Mouse (Mus musculus) limb, embryonic 10.5 days (tissue): Measurements from ENCODE around the gene Capn5. TPM values are rescaled to one million over a fixed set of nuclear protein-coding genes. Genes with fewer than 3 reads are reported as not detected.
A peak's percentile ranks its signal among the peaks of the same experiment; 100 is the strongest.

ENCODE experiments used
- DNase-seq: peaks from one replicate; pipeline ENCODE4 v3.0.0-alpha.2; 2017; ENCODE audit warnings: low spot score
- H3K27ac ChIP-seq: fragments of 300-500 bp; sonication (generic); 2 replicates; pipeline ENCODE4 v1.5.1; 2016; ENCODE audit warnings: mild to moderate bottlenecking
- H3K27me3 ChIP-seq: fragments of 300-500 bp; sonication (generic); 2 replicates; pipeline ENCODE4 v1.6.1; 2016; ENCODE audit warnings: low read depth, mild to moderate bottlenecking; ENCODE audit not compliant: poor library complexity, severe bottlenecking
- H3K36me3 ChIP-seq: fragments of 300-500 bp; sonication (generic); 2 replicates; pipeline ENCODE4 v1.6.1; 2016; ENCODE audit warnings: mild to moderate bottlenecking, moderate library complexity
- H3K4me1 ChIP-seq: fragments of 300-500 bp; sonication (generic); 2 replicates; pipeline ENCODE4 v1.6.1; 2016
- H3K4me3 ChIP-seq: fragments of 300-500 bp; sonication (generic); 2 replicates; pipeline ENCODE4 v1.5.1; 2016; ENCODE audit warnings: mild to moderate bottlenecking, moderate library complexity
- H3K9me3 ChIP-seq: fragments of 300-500 bp; sonication (generic); replicated peaks from 2 replicates; pipeline ENCODE4 v1.6.1; 2016; ENCODE audit warnings: mild to moderate bottlenecking
- WGBS: fragments of 180-500 bp; shearing (Covaris S2); methylation state at CpG from one replicate; pipeline ENCODE4 v1.1.7; 2016; 5-methylcytosine and 5-hydroxymethylcytosine counted together
- polyA plus RNA-seq: library from polyadenylated mRNA; unstranded; fragments of >200 nt; fragmentation: Nextera tagmentation; extraction: Ambion mirVana; gene quantifications from 2 replicates; pipeline ENCODE4 v1.2.1, GENCODE M21; 2016

The Capn5 gene
- polyA plus RNA-seq, 1 experiment from 2014 or later: 4.5 TPM

- H3K9me3 ChIP-seq: no peaks in the 10 kb centered on the region
- no peak for DNase-seq
- 0 out of 2 replicates have a peak, but pooled peaks cover 4% of the 10 kb centered on the region for H3K27me3 ChIP-seq
- H3K4me3 ChIP-seq: no peak overlapping the region
- WGBS: 24% methylated on average over 2 of the region's 2 CpGs
- no peaks in the 10 kb centered on the region for H3K36me3 ChIP-seq
- 0 out of 2 replicates have a peak overlapping the region, but pooled peaks have one; percentile 25 for H3K27ac ChIP-seq
- peaks cover 28% of the 10 kb centered on the region for H3K4me1 ChIP-seq
Measured at GRCm38 (mm10) chr7:98140597-98140996, 37.5 kb downstream of the Capn5 start.

DNA sequence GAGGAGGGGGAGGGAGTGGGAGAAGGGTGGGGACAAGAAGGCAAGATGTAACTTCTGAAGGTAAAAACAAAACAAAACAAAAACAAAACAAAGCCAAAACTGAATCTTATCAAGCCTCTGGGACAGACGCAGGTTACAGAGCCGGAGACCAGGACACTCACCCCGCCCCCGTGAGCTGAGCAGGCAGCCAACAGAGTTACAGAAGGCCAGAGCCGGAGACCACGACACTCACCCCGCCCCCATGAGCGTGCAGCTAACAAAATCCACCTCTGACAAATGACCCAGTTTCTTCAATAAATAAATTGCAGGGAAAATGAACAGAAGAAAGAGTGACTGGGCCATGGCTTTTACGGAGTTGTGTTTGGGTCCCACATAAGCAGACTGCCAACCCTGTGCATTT lies 38.9 kb downstream of the Capn5 start:
- H3K4me1 ChIP-seq: peaks cover 28% of the 10 kb centered on the region
- no peak for DNase-seq
- no peaks in the 10 kb centered on the region for H3K9me3 ChIP-seq
- H3K27me3 ChIP-seq: 0 out of 2 replicates have a peak, but pooled peaks cover 4% of the 10 kb centered on the region
- H3K36me3 ChIP-seq: no peaks in the 10 kb centered on the region
- H3K4me3 ChIP-seq: no peak overlapping the region
- no peak overlapping the region for H3K27ac ChIP-seq
- WGBS: 17% methylated on average over 9 of the region's 9 CpGs

- no peaks in the 10 kb centered on the region for H3K27me3 ChIP-seq
- no peak overlapping the region for H3K27ac ChIP-seq
- H3K9me3 ChIP-seq: no peaks in the 10 kb centered on the region
- WGBS: 79% methylated on average over 2 of the region's 2 CpGs
- H3K4me3 ChIP-seq: no peak overlapping the region
- peaks cover 28% of the 10 kb centered on the region for H3K4me1 ChIP-seq
- H3K36me3 ChIP-seq: no peaks in the 10 kb centered on the region
- no peak for DNase-seq
Measured at GRCm38 (mm10) chr7:98137995-98138394, 40.1 kb downstream of the Capn5 start.

GRCm38 (mm10) chr7:98137583-98137982 lies 40.5 kb downstream of the Capn5 start:
- 48% methylated on average over 3 of the region's 3 CpGs for WGBS
- H3K4me1 ChIP-seq: peaks cover 28% of the 10 kb centered on the region
- no peaks in the 10 kb centered on the region for H3K9me3 ChIP-seq
- H3K4me3 ChIP-seq: no peak overlapping the region
- no peaks in the 10 kb centered on the region for H3K36me3 ChIP-seq
- DNase-seq: no peak
- H3K27ac ChIP-seq: no peak overlapping the region
- no peaks in the 10 kb centered on the region for H3K27me3 ChIP-seq

DNA sequence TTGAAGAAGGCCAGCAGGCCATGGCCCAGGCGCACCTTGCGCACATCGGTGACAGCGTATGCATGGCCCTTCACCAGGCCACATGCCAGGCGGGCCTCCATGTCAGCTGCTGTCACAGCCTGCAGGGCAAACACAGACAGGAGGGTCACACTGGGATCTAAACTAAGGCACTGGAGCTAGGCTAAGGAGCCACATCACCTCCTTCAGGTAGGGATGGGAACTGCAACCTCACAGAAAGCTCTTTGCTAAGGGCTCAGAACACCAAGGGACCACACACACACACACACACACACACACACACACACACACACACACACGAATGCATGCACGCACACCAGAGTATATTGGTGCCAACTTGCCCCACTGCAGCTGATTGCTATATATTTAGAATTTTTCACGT lies 46.3 kb downstream of the Capn5 start:
- H3K4me1 ChIP-seq: peaks cover 5% of the 10 kb centered on the region; the same call in 1 of the 2 replicates
- H3K27me3 ChIP-seq: no peaks in the 10 kb centered on the region
- no peak for DNase-seq
- no peak overlapping the region for H3K4me3 ChIP-seq
- WGBS: 94% methylated on average over 8 of the region's 8 CpGs
- no peak overlapping the region for H3K27ac ChIP-seq
- H3K9me3 ChIP-seq: no peaks in the 10 kb centered on the region
- H3K36me3 ChIP-seq: no peaks in the 10 kb centered on the region

DNA sequence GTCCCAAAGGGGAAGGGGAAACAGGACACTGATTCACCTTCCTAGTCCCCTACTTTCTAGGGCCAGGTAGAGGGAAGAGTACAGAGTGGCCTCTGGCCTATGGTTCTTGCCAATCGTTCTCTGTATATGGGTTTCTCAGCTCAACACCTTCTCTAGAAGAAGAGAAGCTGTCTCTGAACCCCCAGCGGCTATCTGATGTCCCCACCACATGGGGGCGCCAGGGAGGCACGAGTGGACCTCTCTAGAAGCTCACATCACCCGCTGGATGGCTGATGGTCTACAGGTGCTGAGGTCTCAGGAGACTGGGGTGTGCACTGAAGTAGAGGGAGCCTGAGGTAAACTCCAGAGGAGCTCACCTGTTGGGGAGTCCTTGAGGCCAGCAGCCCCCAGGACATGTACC lies 52.6 kb downstream of the Capn5 start:
- Histone ChIP-seq H3K4me1 (peaks cover 7% of the 10 kb centered on the region; the same call in 1 of the 2 replicates), H3K4me3 (no peak overlapping the region), H3K9me3 (no peaks in the 10 kb centered on the region), H3K36me3 (no peaks in the 10 kb centered on the region), H3K27me3 (peaks cover 11% of the 10 kb centered on the region; the same call in 1 of the 2 replicates), H3K27ac (no peak overlapping the region)
- whole genome bisulfite sequencing: 38% methylated on average over 5 of the region's 5 CpGs
- peak; percentile 54 for DNase-seq

GRCm38 (mm10) chr7:98124701-98125100 lies 53.4 kb downstream of the Capn5 start:
- DNase-seq: no peak
- Histone ChIP-seq H3K27me3 (peaks cover 11% of the 10 kb centered on the region; the same call in 1 of the 2 replicates), H3K36me3 (no peaks in the 10 kb centered on the region), H3K4me1 (peaks cover 15% of the 10 kb centered on the region), H3K4me3 (no peak overlapping the region), H3K27ac (no peak overlapping the region), H3K9me3 (no peaks in the 10 kb centered on the region)
- 71% methylated on average over 5 of the region's 5 CpGs for WGBS

DNA sequence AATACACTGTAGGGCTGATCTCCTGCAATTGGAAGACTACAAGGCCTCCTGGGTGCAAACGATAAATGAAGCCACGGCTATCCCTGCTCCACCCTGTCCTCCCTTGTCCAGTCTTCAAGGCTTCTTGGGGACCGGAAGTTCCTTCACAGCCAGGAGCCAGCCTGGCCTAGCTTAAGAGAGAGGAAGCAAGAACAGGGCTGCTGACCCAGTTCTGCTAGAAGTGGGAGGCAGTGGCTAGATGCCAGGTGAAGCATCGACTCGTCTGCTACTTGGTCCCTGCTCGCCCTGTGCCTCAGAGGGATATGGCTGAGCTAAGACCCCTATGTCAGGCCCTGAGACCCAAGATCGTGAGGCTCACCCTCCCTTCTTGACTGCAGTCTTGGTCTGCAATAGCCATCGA lies 56.4 kb downstream of the Capn5 start:
- DNase-seq: no peak
- WGBS: 88% methylated on average over 8 of the region's 8 CpGs
- Histone ChIP-seq H3K27ac (no peak overlapping the region), H3K9me3 (no peaks in the 10 kb centered on the region), H3K36me3 (no peaks in the 10 kb centered on the region), H3K27me3 (peaks cover 11% of the 10 kb centered on the region; the same call in 1 of the 2 replicates), H3K4me1 (peaks cover 18% of the 10 kb centered on the region), H3K4me3 (no peak overlapping the region)

DNA sequence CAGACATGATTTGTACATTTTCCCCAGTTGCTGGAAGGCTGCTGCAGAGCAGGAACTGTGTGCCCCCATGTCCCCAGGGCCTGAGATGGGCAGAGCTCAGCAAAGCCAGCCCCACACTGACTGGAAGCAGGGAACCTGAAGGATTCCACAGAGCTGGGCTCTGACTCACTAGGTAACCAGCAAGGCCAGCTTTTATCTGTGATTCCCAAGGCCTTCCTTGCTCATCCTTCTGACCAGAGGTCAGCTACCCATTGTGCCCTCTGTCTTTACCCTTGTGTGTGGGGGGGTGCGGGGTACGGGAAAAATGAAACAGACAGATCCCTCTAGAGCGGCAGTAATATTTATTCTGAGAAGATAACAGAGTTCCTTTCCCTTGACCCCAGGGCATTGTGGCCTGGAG lies 56.8 kb downstream of the Capn5 start:
- Histone ChIP-seq H3K4me1 (peaks cover 18% of the 10 kb centered on the region), H3K4me3 (no peak overlapping the region), H3K36me3 (no peaks in the 10 kb centered on the region), H3K27me3 (peaks cover 11% of the 10 kb centered on the region; the same call in 1 of the 2 replicates), H3K9me3 (no peaks in the 10 kb centered on the region), H3K27ac (no peak overlapping the region)
- DNase-seq: no peak
- WGBS: 91% methylated on average over 3 of the region's 3 CpGs

DNA sequence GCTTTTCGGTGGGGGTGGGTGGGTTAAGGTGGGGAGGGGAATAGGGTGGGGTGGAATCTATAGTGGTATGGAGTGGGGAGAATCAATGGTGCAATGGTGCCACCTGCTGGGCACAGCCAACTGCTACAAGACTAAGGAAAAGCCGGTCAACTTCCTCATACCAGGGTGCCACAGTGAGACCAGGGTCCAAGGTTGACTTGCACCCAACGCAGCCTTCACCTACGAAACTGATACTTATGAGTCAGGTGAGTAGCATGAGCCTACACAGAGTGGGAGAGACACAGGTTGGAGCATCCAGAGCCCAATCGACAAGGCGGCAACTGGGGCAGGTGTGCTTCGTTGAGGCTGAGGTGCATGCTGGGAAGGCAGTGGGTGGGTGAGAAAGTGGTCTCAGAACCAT lies 57.7 kb downstream of the Capn5 start:
- no peaks in the 10 kb centered on the region for H3K9me3 ChIP-seq
- 4% methylated on average over 7 of the region's 7 CpGs for WGBS
- peak overlapping the region; percentile 41 for H3K4me3 ChIP-seq
- peak; percentile 87 for DNase-seq
- H3K27ac ChIP-seq: no peak overlapping the region
- H3K36me3 ChIP-seq: no peaks in the 10 kb centered on the region
- peaks cover 11% of the 10 kb centered on the region; the same call in 1 of the 2 replicates for H3K27me3 ChIP-seq
- H3K4me1 ChIP-seq: peaks cover 18% of the 10 kb centered on the region

DNA sequence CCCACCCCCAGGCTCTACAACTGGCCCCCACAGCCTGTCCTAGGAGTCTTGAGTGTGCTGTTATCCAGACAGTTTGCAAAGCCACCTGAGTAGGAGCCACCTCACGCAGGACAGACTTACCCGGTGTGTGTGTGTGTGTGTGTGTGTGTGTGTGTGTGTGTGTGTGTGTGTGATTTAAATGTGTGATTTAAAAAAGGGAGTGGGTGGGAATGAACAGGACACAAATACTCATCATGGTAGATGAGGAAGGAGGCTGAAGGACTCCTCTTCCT lies 58.2 kb downstream of the Capn5 start:
- Histone ChIP-seq H3K36me3 (no peaks in the 10 kb centered on the region), H3K4me1 (peaks cover 18% of the 10 kb centered on the region), H3K9me3 (no peaks in the 10 kb centered on the region), H3K27me3 (peaks cover 11% of the 10 kb centered on the region; the same call in 1 of the 2 replicates), H3K4me3 (peak overlapping the region; percentile 41; the same call in 1 of the 2 replicates), H3K27ac (0 out of 2 replicates have a peak overlapping the region, but pooled peaks have one; percentile 0)
- WGBS: 77% methylated on average over 2 of the region's 2 CpGs
- no peak for DNase-seq

GRCm38 (mm10) chr7:98119179-98119960 lies 58.7 kb downstream of the Capn5 start, which contains the start of gene Myo7a:
TSS of gene Myo7a (minus strand) at chr7:98119524.
- H3K4me1 ChIP-seq: peaks cover 18% of the 10 kb centered on the region
- H3K36me3 ChIP-seq: no peaks in the 10 kb centered on the region
- peak within 1 kb of the TSS; percentile 41 for H3K4me3 ChIP-seq
- WGBS: 20% methylated on average over 9 of the region's 9 CpGs
- H3K27ac ChIP-seq: peak within 1 kb of the TSS; percentile 0
- peak; percentile 48 for DNase-seq
- H3K9me3 ChIP-seq: no peaks in the 10 kb centered on the region
- H3K27me3 ChIP-seq: peaks cover 11% of the 10 kb centered on the region; the same call in 1 of the 2 replicates

DNA sequence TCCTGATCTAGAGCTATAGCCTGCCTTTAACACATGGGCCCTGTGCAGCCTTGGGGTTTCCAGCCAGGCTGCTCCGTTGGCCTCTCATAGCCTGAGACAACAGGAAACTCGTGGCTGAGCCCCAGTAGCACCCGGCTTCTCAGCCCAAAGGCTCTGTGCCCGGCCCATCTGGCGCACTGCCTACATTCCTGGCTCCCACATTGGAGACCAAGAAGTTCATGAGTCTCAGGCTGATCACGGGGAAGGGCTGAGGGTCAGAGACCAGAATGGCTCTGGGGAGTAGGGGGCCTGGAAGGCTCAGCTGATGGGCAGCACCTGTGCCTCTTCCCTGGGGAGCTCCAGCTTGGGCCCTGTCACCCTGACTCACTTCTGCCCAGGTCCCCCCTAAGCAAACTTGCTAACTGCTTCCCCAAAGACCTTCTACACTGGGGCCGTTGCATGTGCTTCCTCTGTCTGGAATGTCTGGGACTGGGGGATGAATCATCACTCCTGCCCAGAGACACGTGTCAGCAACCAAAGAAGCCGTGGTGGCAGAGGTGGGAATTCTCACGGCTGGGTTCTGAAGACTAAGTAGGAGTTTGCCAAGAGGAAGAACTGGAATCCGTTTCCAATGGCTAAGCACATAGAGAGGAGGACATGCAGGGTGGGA lies 60.9 kb downstream of the Capn5 start:
- Histone ChIP-seq H3K27ac (no peak overlapping the region; the same call in 1 of the 2 replicates), H3K27me3 (peaks cover 21% of the 10 kb centered on the region), H3K4me3 (no peak overlapping the region), H3K4me1 (peaks cover 18% of the 10 kb centered on the region), H3K36me3 (no peaks in the 10 kb centered on the region), H3K9me3 (no peaks in the 10 kb centered on the region)
- 77% methylated on average over 11 of the region's 11 CpGs for WGBS
- no peak for DNase-seq
